Mouse (Mus musculus): ENCODE measurements around the gene BC034090.

DNA sequence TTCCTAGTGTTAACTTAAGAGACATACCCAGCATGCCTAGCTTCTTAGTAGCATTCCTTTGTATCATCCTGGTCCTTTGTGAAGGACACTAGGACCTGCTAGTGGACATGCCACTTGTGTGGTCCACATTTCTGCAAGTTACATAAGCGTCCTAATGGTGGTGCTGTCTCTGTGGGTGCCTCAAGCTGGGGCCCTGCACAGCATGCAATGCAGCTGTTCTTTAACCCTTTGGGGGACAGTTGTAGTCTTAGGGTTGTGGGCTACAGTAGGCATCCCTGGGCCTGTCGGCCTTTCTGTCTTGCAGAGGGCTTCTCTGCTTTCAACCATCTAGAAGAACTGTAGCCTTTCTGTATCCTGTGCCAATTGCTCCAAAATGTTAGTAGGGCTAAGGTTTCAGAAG lies 43.3 kb downstream of the BC034090 start:
- TF ChIP-seq CTCF (IDR thresholded peaks at IDR 0.05; ENCODE audit: insufficient read depth, low read length) = no peak
- TF ChIP-seq POLR2A (IDR thresholded peaks at IDR 0.05; ENCODE audit: borderline replicate concordance, extremely low read depth, low read depth, low read length) = no peak

All from lung, adult 2 months (tissue).